Mouse (Mus musculus): ENCODE measurements around the gene Zfp366. TPM values are rescaled to one million over a fixed set of nuclear protein-coding genes. Genes with fewer than 3 reads are reported as not detected.

Zfp366 gene
- polyA plus RNA-seq, 1 experiment from 2014 or later = 0.96 TPM

DNA sequence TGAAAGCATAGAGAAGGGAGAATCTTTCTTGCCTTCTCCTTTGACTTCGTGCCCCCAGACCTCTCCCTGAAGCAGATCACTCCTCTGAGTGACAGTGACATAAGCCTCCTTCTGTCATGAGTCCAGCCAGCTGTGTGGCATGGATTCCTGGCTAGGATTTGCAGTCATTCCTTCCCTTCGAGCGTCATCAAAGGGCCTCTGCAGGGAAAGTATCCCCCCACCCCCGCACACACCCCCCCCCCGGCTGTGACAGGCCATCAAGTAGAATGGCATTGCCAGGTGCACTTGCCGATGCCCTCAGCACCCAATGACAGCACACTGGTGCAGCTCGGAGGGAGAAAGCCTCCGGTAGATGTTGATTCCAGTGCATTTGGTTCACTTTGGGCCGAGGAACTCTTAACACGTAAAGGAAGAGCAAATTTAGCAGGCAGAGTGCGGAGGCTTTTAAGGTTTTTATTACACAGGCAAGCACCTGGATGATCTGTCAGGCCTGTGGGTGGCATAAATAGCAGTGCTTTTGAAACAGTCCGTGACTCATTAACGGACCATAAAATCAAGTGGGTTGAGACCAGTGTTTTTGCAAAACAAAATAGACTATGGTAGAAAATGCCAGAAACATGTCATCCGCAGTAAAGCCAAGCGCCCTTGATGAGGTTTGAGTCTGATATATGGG is 75.0 kb downstream of the Zfp366 start:
- Histone ChIP-seq H3K27me3 (ENCODE audit: insufficient read depth, low read length) (no peaks in the 10 kb centered on the region), H3K4me1 (ENCODE audit: insufficient read depth, low read length) (peaks cover 8% of the 10 kb centered on the region; the same call in 1 of the 2 replicates), H3K36me3 (ENCODE audit: insufficient read depth, low read length) (no peaks in the 10 kb centered on the region), H3K27ac (ENCODE audit: low read length) (no peak overlapping the region), H3K4me3 (ENCODE audit: low read length) (no peak overlapping the region), H3K4me2 (replicated peaks; ENCODE audit: low read depth, low read length) (no peak overlapping the region), H3K9ac (replicated peaks; ENCODE audit: low read length) (no peak overlapping the region), H3K9me3 (ENCODE audit: low read length) (no peaks in the 10 kb centered on the region)
- no peak for ATAC-seq (ENCODE audit: low FRiP score, low TSS enrichment)
- 38% methylated on average over 15 of the region's 15 CpGs for WGBS

DNA sequence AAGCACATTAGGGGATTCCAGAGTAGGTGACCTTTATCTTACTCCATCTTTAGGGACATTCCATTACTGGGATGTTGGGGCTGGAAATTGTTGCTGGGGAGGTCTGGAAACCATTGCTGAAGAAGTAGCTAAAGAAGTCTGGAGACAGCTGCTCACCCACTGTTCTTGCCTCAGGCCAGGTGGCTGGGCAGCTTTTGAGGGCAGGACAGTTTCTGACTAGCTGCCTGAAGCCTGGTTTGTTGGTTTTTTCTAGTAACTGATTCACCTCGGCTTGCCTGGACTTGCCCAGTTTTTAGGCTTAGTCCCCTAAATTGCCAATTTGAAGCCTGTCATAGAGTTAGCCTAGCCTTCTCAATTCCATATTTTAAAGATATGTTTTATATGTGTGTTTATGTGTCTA is 77.8 kb downstream of the Zfp366 start:
- no peak overlapping the region for H3K9ac ChIP-seq (replicated peaks; ENCODE audit: low read length)
- peaks cover 4% of the 10 kb centered on the region; the same call in 1 of the 2 replicates for H3K4me1 ChIP-seq (ENCODE audit: insufficient read depth, low read length)
- H3K4me2 ChIP-seq (replicated peaks; ENCODE audit: low read depth, low read length) = no peak overlapping the region
- ATAC-seq (ENCODE audit: low FRiP score, low TSS enrichment) = no peak
- H3K27me3 ChIP-seq (ENCODE audit: insufficient read depth, low read length) = no peaks in the 10 kb centered on the region
- H3K36me3 ChIP-seq (ENCODE audit: insufficient read depth, low read length) = no peaks in the 10 kb centered on the region
- no peak overlapping the region for H3K27ac ChIP-seq (ENCODE audit: low read length)
- H3K4me3 ChIP-seq (ENCODE audit: low read length) = no peak overlapping the region
- 78% methylated on average over 1 of the region's 1 CpGs for WGBS
- no peaks in the 10 kb centered on the region for H3K9me3 ChIP-seq (ENCODE audit: low read length)

DNA sequence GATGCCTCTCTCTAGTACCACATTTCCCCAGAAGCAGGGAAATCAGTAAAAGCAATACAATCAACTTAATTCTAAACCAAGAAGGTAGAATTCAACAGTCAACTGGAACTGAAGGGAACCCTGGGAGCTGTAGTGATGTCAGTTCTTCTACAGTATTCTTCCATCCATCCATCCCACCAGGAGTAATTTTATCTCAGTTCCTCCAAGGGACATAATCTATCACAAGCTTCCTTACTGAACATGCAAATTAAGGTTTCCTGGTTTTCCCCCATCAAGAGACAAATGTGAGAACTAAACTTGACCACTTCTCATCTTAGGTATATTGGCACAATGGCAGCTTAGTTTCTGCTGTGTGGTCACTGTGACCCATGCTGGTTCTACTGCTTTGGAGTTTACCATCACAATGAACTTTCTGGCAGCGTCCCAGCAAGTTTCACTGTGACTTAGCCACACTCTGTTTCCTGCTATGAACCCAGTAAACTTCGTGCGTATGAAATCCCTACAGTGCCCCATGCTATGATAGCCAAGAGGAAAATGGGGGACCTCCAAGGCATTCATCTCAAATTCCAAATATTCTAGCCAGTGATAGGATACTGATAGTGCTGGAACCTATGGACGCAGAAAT is 78.6 kb downstream of the Zfp366 start:
- WGBS = 77% methylated on average over 4 of the region's 4 CpGs
- Histone ChIP-seq H3K9me3 (ENCODE audit: low read length) (no peaks in the 10 kb centered on the region), H3K4me3 (ENCODE audit: low read length) (no peak overlapping the region)

DNA sequence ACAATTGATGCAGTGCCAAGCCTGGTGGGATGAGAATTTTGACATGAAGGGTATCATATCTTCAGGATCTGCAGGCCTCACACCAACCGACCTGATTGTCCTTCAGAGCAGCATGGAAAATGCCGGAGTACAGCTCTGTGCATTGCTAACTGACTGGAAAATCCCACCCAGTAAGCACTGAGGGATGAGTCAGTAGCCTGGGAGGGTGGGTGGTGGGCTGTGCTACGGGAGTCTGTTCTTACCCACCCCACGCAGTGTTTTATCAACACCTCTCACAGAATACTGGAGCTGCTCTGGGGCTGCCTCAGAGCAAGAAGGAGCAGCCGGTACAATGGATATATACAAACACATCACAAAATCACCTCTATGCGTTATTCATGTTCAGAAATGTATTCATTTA is 79.9 kb downstream of the Zfp366 start:
- no peak overlapping the region for H3K4me2 ChIP-seq (replicated peaks; ENCODE audit: low read depth, low read length)
- H3K9me3 ChIP-seq (ENCODE audit: low read length) = no peaks in the 10 kb centered on the region
- WGBS = 82% methylated on average over 6 of the region's 6 CpGs
- no peaks in the 10 kb centered on the region for H3K27me3 ChIP-seq (ENCODE audit: insufficient read depth, low read length)
- H3K36me3 ChIP-seq (ENCODE audit: insufficient read depth, low read length) = no peaks in the 10 kb centered on the region
- no peak overlapping the region for H3K9ac ChIP-seq (replicated peaks; ENCODE audit: low read length)
- ATAC-seq (ENCODE audit: low FRiP score, low TSS enrichment) = no peak
- H3K4me1 ChIP-seq (ENCODE audit: insufficient read depth, low read length) = peaks cover 2% of the 10 kb centered on the region; the same call in 1 of the 2 replicates
- H3K27ac ChIP-seq (ENCODE audit: low read length) = no peak overlapping the region
- no peak overlapping the region for H3K4me3 ChIP-seq (ENCODE audit: low read length)

More for the DNA sequence above, 78.6 kb downstream of the Zfp366 start:
- no peaks in the 10 kb centered on the region for H3K27me3 ChIP-seq (ENCODE audit: insufficient read depth, low read length)
- H3K4me1 ChIP-seq (ENCODE audit: insufficient read depth, low read length) = peaks cover 4% of the 10 kb centered on the region; the same call in 1 of the 2 replicates
- H3K27ac ChIP-seq (ENCODE audit: low read length) = no peak overlapping the region
- H3K4me2 ChIP-seq (replicated peaks; ENCODE audit: low read depth, low read length) = no peak overlapping the region
- no peak for ATAC-seq (ENCODE audit: low FRiP score, low TSS enrichment)
- no peak overlapping the region for H3K9ac ChIP-seq (replicated peaks; ENCODE audit: low read length)
- no peaks in the 10 kb centered on the region for H3K36me3 ChIP-seq (ENCODE audit: insufficient read depth, low read length)

DNA sequence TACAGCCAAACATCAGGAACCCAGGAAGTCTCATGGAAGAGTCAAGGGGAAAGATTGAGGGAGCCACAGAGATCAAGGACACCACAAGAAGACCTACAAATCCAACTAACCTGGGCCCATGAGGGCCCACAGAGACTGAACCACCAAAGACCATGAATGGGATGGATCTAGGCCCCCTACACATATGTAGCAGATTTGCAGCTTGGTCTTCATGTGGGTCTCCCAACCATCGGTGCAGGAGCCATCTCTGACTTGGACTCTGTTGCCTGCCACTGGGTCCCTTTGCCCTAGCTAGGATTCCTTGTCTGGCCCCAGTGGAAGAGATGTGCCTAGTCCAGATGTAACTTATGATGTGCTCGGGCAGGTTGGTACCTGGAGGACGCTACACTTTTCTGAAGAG is 87.4 kb downstream of the Zfp366 start:
- H3K9ac ChIP-seq (replicated peaks; ENCODE audit: low read length) = no peak overlapping the region
- no peaks in the 10 kb centered on the region for H3K36me3 ChIP-seq (ENCODE audit: insufficient read depth, low read length)
- no peak for ATAC-seq (ENCODE audit: low FRiP score, low TSS enrichment)
- 91% methylated on average over 3 of the region's 3 CpGs for WGBS
- H3K4me1 ChIP-seq (ENCODE audit: insufficient read depth, low read length) = no peaks in the 10 kb centered on the region
- peaks cover 4% of the 10 kb centered on the region; the same call in 1 of the 2 replicates for H3K9me3 ChIP-seq (ENCODE audit: low read length)
- H3K4me2 ChIP-seq (replicated peaks; ENCODE audit: low read depth, low read length) = no peak overlapping the region
- no peaks in the 10 kb centered on the region for H3K27me3 ChIP-seq (ENCODE audit: insufficient read depth, low read length)
- H3K27ac ChIP-seq (ENCODE audit: low read length) = no peak overlapping the region
- no peak overlapping the region for H3K4me3 ChIP-seq (ENCODE audit: low read length)

DNA sequence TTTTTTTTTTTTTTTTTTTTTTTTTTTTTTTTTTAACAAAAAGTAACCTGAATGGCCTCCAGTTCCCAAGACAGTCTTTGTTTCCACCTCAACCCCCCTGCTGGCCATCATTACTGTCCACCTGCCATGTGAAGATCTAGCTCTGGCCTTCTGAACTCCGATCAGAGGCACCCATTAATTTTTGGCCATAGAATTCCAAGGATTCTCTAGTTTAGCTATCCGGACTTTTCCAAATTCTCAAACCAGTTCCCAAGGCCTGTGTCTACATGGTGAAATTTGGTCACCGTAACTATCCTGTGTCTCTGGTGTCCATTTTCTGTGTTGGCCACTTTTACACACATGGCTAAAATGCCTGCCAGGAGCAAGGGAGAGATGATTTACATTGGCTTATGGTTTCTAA is 92.9 kb downstream of the Zfp366 start:
- 89% methylated on average over 3 of the region's 3 CpGs for WGBS
- Histone ChIP-seq H3K9me3 (ENCODE audit: low read length) (peaks cover 6% of the 10 kb centered on the region), H3K9ac (replicated peaks; ENCODE audit: low read length) (no peak overlapping the region), H3K27me3 (ENCODE audit: insufficient read depth, low read length) (no peaks in the 10 kb centered on the region), H3K4me3 (ENCODE audit: low read length) (no peak overlapping the region), H3K36me3 (ENCODE audit: insufficient read depth, low read length) (no peaks in the 10 kb centered on the region), H3K27ac (ENCODE audit: low read length) (no peak overlapping the region), H3K4me1 (ENCODE audit: insufficient read depth, low read length) (no peaks in the 10 kb centered on the region), H3K4me2 (replicated peaks; ENCODE audit: low read depth, low read length) (no peak overlapping the region)
- no peak for ATAC-seq (ENCODE audit: low FRiP score, low TSS enrichment)

DNA sequence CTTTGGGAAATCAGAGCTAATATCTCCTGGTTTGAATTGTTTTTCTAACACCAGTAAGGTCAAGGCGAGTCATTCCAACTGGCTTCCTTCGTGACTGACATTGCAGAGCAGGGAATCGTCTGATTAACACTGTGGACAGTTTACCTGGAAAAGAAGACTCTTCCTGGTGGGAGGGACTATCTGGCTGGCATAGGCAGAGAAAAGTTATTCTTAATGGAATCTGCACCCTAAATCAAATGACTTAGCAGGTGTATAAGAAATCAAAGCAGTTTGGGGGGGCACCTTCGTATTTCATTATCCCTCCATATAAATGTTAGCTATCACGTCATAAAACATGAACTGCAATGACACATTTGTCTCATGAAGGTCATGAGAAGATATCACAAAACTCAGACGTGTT is 93.9 kb downstream of the Zfp366 start:
- Histone ChIP-seq H3K4me1 (ENCODE audit: insufficient read depth, low read length) (0 out of 2 replicates have a peak, but pooled peaks cover 3% of the 10 kb centered on the region), H3K4me2 (replicated peaks; ENCODE audit: low read depth, low read length) (no peak overlapping the region), H3K9ac (replicated peaks; ENCODE audit: low read length) (no peak overlapping the region), H3K27me3 (ENCODE audit: insufficient read depth, low read length) (no peaks in the 10 kb centered on the region), H3K27ac (ENCODE audit: low read length) (no peak overlapping the region), H3K36me3 (ENCODE audit: insufficient read depth, low read length) (no peaks in the 10 kb centered on the region), H3K4me3 (ENCODE audit: low read length) (no peak overlapping the region), H3K9me3 (ENCODE audit: low read length) (peaks cover 3% of the 10 kb centered on the region; the same call in 1 of the 2 replicates)
- ATAC-seq (ENCODE audit: low FRiP score, low TSS enrichment) = no peak
- WGBS = 67% methylated on average over 6 of the region's 6 CpGs

DNA sequence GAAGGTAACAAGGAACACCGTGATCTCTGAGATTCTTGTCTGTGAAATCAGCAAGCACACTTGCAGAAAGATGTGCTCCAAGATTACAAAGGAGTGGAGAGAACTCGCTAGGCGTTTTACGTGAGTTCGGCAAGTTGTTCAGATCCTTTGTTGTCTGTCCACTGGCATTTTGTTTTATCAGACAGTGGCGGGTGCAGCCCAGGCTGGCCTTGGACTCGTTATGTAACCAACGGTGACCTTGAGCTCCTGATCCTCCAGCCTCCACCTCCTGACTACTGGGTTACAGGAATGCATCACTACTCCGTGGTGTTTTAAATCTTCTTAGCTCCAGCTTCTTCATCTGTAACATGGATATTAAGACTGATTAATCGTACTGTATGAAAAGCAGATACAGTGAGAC is 94.7 kb downstream of the Zfp366 start:
- Histone ChIP-seq H3K27me3 (ENCODE audit: insufficient read depth, low read length) (no peaks in the 10 kb centered on the region), H3K4me1 (ENCODE audit: insufficient read depth, low read length) (0 out of 2 replicates have a peak, but pooled peaks cover 5% of the 10 kb centered on the region), H3K9ac (replicated peaks; ENCODE audit: low read length) (no peak overlapping the region), H3K4me3 (ENCODE audit: low read length) (no peak overlapping the region), H3K9me3 (ENCODE audit: low read length) (peaks cover 3% of the 10 kb centered on the region; the same call in 1 of the 2 replicates), H3K36me3 (ENCODE audit: insufficient read depth, low read length) (no peaks in the 10 kb centered on the region), H3K4me2 (replicated peaks; ENCODE audit: low read depth, low read length) (no peak overlapping the region), H3K27ac (ENCODE audit: low read length) (no peak overlapping the region)
- no peak for ATAC-seq (ENCODE audit: low FRiP score, low TSS enrichment)
- WGBS = 64% methylated on average over 10 of the region's 10 CpGs

DNA sequence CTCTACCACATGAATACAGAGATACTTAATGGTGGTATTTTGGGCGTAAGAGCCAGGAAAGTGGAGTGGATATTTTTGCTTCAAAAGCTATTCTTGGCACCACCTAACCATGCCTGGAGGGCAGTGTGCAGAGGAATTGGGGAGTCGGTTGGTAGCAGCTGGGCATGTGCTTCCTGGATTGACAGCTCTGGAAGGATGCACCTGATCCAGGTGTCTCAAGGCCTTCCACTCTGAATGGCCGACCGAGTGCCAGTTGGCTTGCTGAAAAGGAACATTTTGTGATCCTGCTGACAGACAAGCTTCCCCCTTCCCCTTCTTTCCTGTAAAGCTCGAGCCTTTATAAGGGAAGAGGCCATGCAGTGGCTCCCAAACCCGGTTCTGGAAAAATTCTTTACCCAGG is 98.3 kb downstream of the Zfp366 start:
- Histone ChIP-seq H3K27me3 (ENCODE audit: insufficient read depth, low read length) (no peaks in the 10 kb centered on the region), H3K36me3 (ENCODE audit: insufficient read depth, low read length) (no peaks in the 10 kb centered on the region), H3K27ac (ENCODE audit: low read length) (no peak overlapping the region), H3K9ac (replicated peaks; ENCODE audit: low read length) (no peak overlapping the region), H3K4me3 (ENCODE audit: low read length) (no peak overlapping the region), H3K4me2 (replicated peaks; ENCODE audit: low read depth, low read length) (no peak overlapping the region), H3K9me3 (ENCODE audit: low read length) (no peaks in the 10 kb centered on the region), H3K4me1 (ENCODE audit: insufficient read depth, low read length) (0 out of 2 replicates have a peak, but pooled peaks cover 5% of the 10 kb centered on the region)
- ATAC-seq (ENCODE audit: low FRiP score, low TSS enrichment) = no peak
- WGBS = 64% methylated on average over 6 of the region's 6 CpGs

DNA sequence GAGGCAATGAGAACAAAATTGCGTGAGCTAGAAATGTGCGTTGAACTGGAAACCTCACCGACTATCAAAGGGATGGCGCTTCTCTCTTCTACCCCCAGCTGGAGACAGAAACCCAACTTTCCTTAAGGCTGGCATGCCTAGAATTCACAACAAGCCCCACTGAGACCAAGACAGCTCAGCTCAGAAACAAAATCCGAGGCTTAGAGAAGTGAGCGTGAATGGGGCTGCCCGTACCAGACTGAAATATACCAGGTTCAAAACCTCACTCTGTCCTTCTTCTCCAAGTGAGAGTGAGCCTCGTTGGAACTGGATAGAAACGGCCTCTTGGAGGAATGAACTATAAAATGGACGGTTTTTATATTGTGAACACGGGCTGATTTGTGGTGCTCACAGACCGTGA is 99.3 kb downstream of the Zfp366 start:
- WGBS = 83% methylated on average over 12 of the region's 12 CpGs
- Histone ChIP-seq H3K4me1 (ENCODE audit: insufficient read depth, low read length) (0 out of 2 replicates have a peak, but pooled peaks cover 5% of the 10 kb centered on the region), H3K27me3 (ENCODE audit: insufficient read depth, low read length) (no peaks in the 10 kb centered on the region), H3K36me3 (ENCODE audit: insufficient read depth, low read length) (no peaks in the 10 kb centered on the region), H3K9ac (replicated peaks; ENCODE audit: low read length) (no peak overlapping the region), H3K9me3 (ENCODE audit: low read length) (no peaks in the 10 kb centered on the region), H3K4me3 (ENCODE audit: low read length) (no peak overlapping the region), H3K4me2 (replicated peaks; ENCODE audit: low read depth, low read length) (no peak overlapping the region), H3K27ac (ENCODE audit: low read length) (no peak overlapping the region)
- no peak for ATAC-seq (ENCODE audit: low FRiP score, low TSS enrichment)
